Mouse (Mus musculus) adrenal gland, postnatal 4 days (tissue): Measurements from ENCODE around the gene Rasgef1b. TPM values are rescaled to one million over a fixed set of nuclear protein-coding genes. Genes with fewer than 3 reads are reported as not detected.

Experiments
- DNase-seq, 2 experiments: peaks; one replicate each; pipeline ENCODE4 v3.0.0; 2021 to 2022; ENCODE audit warnings: low spot score in 2 of 2, mixed read lengths in 2 of 2
- total RNA-seq, 2 experiments: library from RNA; stranded (reverse); gene quantifications; 2 replicates each; pipeline ENCODE4 v1.2.3; 2021

The Rasgef1b gene
- total RNA-seq, 2 experiments from 2014 or later = 9.1 to 10.1 TPM

DNA sequence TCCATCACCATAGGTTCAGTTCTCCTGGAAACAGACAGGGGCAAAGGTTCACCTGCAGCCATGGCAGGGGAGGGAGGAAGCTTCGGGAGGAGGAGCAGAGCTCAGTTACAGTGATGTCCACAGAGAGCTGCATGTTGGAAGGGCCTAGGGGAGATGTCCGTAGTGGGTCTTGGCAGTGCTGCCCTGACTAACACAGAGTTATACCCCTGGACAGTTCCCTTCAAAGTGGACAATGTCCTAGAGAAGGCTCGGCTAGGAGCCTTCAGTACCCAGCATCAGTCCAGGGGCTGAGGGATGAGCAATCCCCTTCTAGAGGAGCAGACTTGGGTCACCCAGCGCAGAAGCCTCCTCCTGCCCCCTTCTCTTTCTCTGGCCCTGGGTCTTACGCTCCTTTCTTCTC is 121.3 kb downstream of the Rasgef1b start:
- no peak for DNase-seq

DNA sequence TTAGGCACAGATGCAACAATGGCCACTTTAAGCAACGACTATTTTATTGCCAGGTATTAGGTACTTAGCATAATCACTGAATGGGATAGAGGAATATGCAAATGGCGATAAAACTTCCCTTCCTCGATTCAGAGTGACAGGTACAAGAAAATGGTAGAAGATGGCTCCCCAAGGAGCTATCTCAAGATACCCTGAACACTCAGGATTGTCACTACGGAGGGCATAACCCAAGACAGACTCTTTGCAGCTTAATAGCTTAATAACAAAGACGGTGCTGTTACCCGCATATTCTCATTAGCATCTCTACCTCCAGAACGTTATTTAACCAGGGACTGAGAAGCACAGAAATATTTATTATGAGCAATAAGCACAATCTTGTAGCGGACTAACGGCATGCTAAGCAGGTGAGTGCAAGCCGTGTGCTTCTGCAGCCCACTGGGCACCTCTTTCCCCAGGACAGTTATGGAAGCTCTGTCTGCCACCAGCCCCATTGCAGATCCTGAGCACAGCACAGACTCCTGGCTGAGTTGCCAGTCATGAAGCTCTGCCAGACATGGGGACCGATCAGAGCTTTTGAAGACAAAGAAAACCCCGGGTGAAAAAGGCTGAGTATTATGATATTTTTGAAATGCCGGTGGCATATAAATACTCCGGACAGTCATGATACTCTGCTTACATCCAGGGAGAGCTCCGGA is 122.6 kb downstream of the Rasgef1b start:
- DNase-seq = no peak

DNA sequence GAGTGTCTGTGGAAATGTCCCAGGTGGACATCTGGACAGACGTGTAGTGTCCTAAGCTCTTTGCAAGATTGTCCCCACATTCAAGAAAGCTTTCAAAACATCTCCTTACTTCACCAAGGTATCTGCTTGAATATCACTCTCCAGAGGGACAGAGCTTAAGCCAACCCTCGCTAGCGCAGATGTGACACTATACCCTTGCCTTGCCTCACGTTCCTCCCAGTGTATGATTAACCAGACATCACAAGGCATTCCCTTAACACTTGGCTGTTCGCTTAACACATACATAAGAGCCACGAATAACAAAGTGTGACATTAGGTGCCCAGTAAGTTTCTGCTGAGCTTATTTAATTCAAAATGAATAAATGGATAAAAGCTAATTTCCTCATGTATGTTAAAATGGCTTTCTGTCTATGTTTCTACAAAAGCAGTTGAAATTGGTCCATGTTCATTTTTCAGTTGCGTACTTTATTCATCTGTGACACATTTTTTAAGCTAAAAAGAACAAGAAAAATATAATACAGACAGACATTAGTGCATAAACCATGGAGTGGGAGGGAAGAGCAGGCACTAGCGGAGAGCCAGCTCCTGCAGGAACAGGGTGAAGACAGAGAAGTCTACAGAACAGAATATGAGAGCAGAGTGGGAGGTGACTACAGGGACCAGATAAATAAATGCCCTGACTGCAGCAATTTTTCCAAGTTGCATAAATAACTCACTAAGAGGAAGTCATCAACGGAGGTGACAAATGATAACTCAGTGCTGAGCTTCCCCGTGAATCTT is 126.4 kb downstream of the Rasgef1b start:
- no peak for DNase-seq

DNA sequence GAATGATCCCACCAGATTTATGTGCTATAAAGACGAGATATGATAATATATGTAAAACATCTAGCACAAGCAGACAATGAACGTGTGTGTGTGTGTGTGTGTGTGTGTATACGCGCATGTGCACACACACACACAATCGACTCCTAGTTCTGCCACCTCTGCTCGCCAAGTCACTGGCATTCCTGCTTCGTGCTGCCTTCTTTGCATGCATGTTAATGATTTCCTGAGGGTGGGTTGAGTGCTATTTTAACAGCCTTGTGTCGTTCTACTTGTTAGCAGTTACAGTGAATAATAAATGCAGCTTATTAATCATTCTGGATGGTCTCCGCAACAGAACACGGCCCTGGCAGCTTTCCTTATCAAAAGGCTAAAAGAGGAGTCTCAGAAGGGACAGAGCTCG is 129.5 kb downstream of the Rasgef1b start:
- no peak for DNase-seq

DNA sequence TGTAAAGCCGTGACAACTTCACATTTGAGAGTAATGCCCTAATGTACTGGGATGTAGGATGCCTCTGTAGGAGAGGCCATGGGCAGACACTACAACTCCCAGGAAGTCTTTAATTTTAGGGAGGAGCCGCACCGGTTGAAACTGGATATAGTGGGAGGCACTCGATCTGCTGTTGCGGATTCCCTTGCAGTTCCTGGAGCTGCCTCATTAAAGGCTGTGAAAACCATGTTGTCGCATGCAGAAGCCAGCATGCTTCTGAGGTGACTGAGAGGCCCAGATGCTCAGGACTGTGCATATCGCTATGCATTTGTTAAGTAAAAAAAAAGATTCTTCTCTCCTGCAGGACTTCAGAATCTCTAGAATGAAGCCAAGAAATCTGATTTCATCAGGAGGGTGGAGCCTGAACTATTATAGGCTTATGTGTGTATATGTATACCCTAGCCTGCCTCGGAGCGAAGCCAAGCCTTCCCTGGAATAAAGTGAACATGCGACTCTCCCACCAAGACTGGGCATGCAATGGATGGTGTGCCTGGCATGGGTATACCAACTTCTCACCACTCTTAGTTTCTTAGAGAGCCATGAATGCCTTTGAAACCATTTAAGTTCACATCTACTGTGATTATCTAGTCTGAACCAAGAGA is 130.3 kb downstream of the Rasgef1b start:
- no peak for DNase-seq

DNA sequence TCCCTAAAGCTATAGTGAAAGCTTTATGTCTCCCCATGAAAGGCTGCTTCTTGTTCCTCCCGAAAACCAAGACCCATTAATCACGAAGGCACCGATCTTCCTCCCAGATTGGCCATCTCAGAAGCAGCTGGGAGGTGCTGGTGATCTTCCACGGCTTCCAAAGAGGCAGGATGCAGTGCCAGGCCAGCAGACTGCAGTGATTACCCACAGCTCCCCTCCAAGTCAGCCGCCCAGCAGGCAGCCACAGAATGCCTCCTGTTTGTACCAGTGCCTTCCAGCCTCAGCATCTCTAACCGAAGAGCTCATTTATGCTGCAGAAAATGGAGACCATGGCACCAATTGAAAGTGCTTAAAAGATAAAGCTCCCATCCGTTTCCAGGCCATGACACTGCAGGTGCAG is 131.2 kb downstream of the Rasgef1b start:
- no peak for DNase-seq

DNA sequence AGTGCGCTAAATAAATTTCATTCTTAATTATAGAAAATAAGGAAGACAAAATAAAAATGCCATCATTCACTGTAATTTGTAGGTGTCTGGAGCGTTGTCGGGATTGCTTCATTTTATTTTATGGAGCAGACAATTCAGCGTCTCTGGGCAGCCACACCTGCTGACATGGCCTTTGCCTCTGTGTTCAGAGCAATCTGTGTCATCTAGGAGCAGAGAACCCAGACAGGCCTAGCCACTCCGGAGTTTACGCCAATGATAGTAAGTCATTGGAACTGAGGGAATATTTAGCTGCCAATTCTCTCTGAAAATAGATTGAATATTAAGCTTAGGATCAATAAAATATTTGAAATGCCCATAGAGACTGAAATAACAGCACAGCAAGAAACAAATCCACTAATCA is 137.5 kb downstream of the Rasgef1b start:
- DNase-seq = no peak

DNA sequence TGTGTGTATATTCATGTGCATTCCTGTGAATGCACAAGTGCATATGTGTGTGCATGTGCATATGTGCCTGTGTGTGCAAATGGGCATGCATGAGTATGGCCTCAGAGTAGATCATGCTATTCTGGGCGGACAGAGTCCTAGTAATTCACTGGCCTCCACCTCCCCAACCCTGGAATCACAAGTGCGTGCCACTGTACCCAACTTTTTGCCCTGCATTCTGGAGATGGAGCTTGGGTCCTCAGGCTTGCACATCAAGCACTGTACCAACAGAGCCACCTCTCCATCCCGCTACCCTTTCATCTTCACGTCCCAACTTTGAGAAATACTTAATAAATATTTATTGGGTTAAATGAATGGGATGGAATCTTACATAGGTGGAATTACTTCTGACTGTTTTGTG is 138.3 kb downstream of the Rasgef1b start:
- no peak for DNase-seq

DNA sequence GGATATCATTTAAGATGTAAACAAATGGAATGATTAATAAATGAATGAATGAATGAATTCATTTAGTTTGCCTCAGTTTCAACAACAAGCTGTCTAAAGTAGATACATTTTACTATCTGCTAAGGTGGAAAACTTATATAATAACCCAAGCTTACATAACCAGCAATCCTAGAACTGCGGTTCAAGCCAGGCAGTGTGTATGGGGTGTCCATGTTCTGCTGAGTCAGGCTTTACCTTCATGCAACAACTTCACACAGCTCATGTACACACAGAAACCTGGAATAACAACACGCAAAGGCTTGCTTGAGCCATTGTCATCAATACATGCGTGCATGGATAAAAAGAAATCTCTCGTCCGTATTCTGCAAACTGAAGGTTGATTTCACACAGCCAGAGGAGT is 140.9 kb downstream of the Rasgef1b start:
- DNase-seq = no peak

DNA sequence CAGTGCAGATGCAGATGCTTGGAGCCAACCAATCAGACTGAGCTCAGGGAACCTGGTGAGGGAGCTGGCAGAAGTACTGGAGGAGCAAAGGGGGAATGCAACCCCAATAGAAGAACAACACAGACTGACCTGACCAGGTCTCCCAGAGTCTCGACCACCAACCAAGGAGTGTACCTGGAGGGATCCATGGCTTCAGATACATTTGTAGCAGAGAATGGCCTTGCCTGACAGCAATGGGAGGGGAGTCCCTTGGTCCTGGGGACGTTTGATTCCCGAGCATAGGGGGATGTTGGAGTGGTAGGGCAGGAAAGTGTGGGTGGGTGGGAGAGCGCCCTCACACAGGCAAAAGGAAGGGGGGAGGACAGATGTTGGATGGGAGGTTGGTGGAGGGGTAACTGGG is 141.3 kb downstream of the Rasgef1b start:
- DNase-seq = no peak

DNA sequence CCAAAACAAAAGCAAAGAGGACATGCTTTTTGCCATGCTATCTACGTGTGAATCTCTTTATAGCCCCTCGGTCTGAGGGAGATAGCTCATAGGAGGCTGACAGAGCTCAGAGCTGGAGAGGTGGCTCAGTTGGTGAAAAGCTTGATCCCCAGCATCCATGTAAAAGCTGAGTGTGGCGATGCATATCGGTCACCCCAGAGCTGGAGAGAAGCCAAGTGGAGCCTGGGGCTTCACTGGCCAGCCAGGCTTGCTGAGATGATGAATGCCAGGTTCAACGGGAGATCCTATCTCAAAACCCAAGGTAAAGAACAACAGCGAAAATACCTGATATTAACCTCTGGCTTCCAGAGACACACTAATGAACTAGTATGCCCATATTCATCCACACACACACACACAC is 142.6 kb downstream of the Rasgef1b start:
- no peak for DNase-seq

DNA sequence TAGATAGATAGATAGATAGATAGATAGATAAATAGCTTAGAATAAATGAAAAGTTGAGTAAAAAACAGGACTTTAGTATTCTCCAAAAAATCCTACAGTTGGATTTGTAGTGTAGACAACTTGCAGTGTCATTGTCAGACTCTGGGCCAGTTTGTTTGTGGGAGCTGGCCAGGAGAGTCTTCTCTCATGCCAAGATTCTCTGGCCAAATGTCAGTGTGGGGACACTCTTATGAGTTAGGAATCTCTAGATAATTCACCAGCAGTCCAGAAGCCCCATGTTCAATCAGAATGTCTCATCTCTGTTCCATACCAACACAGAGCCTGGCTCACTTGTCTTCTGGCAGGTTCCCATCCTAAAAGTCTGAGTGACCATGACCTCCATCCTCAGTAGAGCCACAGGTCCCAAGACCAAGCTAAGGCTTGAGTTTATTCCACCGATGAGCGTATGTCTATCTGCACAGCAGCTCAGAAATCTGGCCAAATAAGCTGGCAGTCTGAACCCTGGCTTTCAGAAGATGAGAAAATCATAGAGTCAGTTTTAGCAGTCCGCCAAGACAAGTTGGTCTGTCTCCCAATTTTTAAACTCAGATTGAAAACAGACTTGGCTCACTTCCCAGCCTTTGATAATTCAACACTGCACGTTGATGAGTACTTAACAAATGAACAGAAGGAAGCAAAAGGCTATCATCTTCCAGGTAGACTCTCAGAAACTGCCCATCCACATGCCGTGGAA is 143.5 kb downstream of the Rasgef1b start:
- DNase-seq = no peak

DNA sequence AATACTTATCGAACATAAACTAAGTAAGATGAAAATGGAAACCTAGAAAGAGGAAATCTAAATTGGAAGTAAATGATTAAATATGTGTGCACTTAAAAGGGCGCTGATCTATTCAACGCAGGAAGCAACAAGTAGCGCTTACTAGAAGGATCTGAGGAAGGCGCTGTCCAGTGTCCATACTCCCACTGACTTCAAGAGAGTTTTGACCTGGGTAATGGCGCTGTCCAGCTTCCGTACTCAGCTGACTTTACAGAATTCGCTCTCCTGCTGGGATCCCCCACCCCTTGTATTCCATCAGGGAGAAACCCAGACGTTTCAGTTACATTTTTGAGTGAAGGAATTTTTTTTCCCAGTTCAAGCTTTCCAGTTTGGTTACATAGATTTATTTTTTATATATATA is 144.6 kb downstream of the Rasgef1b start:
- DNase-seq = no peak

DNA sequence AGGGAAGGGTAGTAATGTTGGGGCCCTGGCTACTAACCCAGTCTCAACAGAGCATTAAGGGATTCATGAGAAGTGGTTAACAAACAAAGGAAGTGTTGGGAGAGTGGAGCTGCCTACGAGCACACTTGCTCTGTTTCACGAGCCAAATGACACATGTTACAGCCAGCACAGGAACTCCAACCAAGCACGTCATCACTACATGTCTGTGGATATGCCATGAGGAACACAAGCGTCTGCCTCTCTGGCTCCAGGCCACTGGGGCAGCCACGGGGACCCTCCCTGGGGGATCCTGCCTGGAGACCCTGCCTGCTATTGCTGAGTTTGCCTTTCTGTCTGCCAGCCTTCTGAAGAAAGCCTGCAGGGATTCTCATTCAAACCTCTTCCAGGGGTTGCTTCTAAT is 146.8 kb downstream of the Rasgef1b start:
- DNase-seq = no peak

DNA sequence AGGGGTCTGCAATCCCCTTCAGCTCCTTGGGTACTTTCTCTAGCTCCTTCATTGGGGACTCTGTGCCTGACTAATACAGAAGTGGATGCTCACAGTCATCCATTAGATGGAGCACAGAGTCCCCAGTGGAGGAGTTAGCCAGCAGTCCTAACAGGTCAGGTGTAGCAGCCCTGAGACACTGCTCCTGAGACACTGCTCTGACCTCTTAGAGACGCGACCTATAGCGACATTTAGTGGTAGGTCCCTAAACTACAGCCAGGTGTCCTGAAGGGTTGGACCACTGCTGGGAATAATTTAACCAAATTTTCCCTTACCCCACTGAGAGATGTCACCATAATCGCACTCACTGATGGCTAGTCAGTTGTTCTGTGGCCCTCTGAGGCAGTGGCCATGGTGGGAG is 150.2 kb downstream of the Rasgef1b start:
- peak; percentile 9 to 20 for DNase-seq

DNA sequence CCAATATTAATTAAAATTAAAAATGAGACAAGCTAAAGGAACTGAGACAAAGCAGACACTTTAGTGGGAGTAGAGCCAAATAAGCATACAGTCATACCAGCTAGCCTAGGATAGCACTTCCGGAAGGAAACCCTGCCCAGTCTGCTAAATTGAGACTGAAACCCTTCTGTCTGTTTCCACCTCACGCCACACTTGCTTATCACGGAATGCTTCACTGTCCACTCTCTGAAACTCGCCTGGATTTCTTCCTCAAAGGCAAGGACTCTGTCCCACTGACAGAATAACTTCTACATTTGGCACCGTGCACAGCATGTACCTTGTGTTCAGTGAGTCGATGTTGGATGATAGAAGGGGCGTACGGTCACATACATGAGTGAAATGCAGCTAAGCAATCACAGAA is 153.0 kb downstream of the Rasgef1b start:
- no peak for DNase-seq

DNA sequence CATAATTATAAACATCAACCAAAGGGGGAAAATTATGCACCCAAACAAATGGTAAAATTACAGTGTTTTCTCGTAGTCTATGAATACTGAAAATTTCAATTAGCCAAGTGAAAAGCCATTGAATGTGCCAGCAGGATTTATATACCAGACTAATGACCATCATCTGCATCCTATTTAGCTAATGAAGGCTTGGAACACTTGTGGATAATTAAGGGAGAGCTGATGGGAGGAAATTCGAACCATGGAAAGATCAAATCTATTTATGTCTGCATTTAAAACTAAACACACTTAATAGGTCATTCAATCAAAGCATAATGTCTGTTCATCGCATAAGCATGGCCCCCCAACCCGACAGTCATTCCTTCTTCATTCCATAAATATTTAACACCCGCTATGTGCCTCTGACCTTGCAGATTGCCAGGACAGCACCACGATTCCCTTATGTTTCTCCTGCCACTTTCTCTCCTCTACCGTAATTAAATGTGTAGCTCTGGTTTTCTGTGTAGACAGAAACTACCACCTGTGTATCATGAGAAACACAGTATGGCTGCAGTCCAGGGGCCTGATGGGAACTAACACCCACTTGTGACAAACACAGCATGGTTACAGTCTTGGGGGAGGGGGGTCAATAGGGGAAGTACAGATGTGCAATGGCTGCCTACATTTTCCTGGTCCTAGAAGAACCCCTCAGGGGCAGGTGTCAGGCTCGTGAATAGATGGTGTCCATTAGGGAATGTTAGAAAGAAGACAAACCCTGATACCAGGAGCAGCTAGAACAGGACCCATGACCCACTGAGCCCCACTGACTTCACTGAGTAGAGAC is 164.2 kb downstream of the Rasgef1b start:
- DNase-seq = no peak

DNA sequence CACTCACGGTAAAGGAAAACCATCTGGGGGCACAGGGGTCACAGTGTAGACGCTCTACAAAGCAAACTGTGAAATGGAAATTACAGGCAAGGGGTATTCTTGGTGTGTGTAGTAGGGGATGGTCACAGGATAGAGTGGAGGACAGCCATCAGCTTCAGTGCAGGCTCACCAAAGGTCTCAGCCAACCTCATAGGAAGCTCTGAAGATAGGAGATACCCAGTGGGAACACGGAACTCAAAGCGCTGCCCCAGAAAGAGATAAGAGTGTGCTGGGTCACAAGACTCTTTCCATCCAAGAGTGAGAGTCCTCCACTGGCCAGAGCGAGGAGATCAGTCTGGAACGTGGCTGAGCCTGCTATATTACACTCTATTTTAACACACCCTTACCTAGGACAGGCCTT is 166.8 kb downstream of the Rasgef1b start:
- no peak for DNase-seq

DNA sequence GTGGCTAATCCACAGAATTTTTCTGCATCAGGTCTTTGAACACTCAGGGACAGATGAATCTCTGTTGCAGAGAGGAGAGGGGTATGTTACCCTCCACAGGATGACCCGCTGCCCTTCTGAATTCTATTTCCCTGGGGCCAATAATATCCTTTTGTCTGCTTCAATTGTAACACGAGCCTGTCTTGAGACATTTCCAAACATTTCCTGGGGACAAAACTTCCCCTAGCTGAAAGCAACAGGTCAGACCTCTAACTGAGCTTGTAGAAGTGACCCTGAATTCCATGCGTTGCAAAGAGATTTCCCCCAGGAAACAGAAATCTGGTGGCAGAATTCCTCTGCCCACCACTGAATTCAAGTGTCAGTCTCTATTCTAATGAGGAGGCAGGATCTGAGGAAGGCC is 169.1 kb downstream of the Rasgef1b start:
- DNase-seq = no peak

DNA sequence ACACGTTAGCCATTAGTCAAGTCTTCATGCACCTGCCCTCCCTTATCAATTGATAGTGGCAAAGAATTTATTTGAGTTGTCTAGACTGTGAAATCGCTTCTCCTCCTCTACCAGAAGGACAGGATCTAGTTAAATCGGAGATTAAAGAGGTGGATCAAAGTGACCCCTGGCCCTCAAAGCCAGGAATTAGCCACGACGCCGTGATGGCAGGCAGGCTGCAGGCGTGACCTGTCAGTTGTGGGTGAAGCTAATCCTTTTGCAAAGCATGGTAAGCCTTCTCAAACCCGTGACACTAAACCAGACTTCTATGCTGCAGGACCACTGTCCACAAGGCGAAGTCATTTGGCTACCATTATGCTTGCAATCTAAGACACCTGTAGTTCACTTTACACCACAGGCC is 170.6 kb downstream of the Rasgef1b start:
- no peak for DNase-seq

DNA sequence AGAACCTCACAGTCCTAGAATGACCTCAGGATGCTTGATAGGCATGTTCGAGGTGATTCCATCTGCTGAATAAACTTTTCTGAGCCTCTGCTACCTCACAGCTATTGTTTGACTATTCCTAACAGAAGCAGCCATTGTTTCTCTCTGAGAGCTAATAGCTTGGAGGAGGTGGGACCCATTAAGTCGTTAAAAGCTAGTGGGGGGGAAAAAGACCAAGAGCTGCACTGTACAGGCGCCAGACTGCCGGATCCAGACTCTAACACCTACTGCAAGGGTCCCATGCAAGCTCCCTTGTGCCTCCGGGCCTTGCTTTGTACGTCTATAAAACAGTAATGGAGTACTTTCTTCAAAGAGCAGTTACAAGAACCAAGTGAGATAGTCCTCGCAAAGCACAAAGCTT is 176.2 kb downstream of the Rasgef1b start:
- DNase-seq = no peak
